Mouse (Mus musculus) urinary bladder, adult 2 months (tissue): ENCODE results near the gene Chfr. TPM values are rescaled to one million over a fixed set of nuclear protein-coding genes. Genes with fewer than 3 reads are reported as not detected.

Source experiments
- DNase-seq: peaks from one replicate; pipeline ENCODE4 v3.0.0; 2022; ENCODE audit warnings: low spot score
- polyA plus RNA-seq: library from polyadenylated mRNA; depleted of rRNA; stranded (reverse); fragments of >200 nt; gene quantifications from 2 replicates; pipeline ENCODE4 v1.2.3, GENCODE M21; 2012; rRNA removed

Chfr gene
- 32.7 and 35.9 TPM in 2 replicates for polyA plus RNA-seq

DNA sequence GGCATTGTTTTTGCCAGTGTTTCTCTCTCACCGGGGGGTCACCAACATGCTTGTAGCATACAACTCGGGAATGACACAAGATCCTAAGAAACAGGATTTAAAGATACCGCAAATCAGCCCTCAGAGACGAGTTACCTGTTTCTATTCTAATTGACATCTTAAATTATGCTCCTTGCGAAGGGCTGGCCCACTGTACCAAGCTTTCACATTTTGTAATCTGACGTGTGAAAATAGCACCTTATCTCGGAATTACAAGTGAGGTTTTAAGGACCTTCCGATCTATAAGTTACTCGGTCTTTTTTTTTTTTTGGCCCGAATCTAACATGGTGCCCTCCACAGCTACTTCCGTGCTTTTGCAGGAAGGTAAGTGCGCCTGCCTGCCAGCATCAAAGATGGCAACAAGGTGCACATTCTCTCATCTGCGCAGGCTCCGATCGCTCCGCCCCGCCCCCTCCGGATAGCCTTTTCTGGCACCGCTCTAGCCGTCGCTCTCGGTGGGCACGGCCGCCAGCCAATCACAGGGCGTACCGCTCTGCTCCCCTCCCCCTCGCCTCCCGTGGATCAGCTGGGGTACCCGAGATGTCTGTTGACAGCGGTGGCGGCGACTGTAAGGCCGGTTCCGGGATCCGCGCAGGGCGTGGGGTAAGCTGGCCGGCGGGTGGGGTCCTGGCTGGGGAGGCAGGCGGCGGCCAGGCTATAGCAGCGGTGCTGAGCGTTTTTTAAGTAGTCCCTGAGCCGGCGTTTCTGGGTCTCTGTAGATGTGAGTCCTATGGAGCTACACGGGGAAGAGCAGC, at the start of gene Chfr:
Gene Chfr (plus strand): TSS at position 550 of the 794 bp plus-strand sequence.
- peak; percentile 97 for DNase-seq

DNA sequence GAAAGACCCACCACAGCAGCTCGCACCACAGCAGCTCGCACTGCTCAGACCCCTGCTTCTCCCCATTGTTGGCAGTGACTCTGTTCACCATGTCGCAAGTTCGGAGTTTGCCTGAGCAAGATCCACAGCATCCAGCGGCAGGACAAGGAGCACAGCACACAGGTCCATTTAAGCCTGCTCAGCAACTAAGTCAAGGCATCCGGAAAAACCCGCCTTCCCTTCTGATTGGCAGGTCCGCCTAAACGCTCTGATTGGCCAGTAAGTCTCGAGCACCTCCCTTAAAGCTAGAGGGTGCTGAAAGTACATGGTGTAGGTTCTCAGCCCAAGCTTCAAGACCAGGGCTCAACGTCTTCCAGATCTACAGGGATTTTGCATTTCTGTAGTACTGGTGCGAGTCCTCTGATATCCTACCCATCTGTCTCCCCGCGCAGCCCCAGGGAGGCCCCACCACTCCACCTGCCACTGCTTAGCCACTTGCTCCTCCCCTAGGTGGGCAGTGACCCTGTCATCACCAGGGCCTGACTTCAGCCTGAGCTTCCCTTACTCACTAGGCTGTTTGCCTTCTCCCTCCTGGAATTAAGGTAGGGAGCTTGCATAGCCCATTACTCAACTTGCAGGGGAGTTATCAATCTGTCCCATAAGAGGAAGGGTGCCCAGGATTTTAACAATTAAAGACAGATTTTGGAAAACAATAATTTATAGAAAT, 49.3 kb upstream of the Chfr start:
- no peak for DNase-seq

DNA sequence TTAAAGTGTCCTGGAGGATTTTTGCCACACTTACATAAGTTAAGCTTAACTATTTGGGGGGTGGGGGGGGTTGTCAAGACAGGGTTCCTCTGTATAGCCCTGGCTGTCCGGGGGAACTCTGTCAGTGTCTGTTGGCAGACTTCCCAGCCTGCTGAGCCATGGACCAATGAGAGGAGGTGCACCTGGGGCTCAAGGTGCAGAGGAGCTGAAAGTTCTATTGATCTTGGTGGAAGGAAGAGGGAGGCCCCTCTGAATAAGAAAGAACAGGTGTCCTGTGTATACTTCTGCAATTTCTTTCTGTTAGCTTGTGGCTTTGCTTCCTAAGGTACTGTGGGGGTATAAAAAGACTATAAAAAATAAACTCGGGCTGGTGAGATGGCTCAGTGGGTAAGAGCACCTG, 44.1 kb upstream of the Chfr start:
- no peak for DNase-seq

DNA sequence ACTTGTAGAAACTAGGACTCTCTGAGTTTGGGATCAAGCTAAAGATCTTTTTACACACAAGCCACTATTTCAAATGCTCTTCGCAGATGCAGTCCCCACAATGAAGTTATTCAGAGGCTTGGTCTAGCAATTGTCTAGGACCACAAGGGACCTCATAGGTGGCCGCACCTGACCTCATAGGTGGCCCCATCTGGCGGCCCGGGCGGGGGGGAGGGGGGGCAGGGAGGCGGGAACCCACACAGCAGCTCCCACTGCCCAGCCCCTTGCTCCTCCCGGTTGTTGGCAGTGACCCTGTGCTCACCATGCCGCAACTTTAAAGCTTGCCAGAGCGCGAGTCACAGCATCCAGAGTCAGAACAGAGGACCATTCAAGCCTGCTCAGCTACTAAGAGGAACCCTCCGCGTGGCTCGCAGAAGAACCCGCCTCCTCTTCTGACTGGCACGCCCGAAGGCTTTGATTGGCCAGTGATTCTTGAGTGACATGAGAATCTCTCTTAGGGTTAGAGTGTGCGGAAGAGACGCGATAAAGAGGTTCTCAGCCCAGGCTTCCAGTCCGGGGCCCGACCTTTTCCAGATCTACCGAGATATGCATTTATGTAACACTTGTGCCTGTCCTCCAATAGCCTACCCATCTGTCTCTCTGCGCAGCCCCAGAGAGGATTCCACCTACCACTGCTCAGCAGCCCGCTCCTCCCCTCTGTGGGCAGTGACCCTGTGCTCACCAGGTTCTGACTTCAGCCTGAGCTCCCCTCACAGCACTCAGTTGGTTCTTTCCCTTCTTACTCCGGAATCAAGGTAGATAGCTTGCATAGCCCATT, 41.4 kb upstream of the Chfr start, which contains the start of gene Gm35315:
Gene Gm35315 (minus strand): TSS at position 391 of the 817 bp plus-strand sequence.
- DNase-seq, result peak; percentile 61

DNA sequence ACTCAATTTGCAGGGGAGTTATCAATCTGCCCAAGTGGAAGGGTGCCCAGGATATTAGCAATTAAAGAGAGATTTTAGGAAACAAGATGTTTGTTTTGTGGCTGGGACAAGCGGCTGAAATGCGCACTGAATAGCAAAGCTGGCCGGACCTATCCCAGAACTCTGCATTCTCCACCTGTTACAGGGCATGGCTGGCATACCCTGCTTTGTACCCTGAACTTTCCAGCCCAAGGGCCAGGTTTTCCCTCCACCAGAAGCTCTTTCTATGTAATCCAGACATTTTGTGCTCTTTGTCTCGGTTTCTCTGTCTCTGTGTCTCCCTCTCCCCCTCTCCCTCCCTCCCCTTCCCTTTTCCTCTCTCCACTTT, 40.8 kb upstream of the Chfr start:
- DNase-seq, result no peak

DNA sequence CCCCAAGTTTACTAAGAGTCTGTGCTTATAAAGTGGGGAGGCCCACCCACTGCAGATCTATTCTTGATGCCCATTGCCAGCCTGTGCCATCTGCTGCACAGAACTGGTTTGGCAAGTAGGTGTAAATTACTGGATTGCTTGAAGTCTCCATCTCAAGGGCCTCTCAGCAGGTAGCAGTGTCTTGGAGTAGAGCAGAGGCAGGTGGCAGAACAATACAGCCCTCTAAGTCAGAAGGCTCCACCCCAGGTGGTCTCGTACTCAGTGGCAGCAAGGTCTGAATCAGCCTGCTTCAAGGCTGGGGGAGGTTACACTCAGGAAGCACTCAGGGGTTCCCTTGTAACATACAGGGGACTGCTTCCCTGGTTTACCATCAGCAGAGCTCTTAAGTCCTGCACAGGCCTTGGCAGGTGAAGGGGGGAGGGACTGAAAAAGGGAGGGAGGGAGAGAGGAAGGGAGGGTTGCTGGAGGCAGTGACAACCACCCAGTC, 36.6 kb upstream of the Chfr start:
- DNase-seq, result no peak

DNA sequence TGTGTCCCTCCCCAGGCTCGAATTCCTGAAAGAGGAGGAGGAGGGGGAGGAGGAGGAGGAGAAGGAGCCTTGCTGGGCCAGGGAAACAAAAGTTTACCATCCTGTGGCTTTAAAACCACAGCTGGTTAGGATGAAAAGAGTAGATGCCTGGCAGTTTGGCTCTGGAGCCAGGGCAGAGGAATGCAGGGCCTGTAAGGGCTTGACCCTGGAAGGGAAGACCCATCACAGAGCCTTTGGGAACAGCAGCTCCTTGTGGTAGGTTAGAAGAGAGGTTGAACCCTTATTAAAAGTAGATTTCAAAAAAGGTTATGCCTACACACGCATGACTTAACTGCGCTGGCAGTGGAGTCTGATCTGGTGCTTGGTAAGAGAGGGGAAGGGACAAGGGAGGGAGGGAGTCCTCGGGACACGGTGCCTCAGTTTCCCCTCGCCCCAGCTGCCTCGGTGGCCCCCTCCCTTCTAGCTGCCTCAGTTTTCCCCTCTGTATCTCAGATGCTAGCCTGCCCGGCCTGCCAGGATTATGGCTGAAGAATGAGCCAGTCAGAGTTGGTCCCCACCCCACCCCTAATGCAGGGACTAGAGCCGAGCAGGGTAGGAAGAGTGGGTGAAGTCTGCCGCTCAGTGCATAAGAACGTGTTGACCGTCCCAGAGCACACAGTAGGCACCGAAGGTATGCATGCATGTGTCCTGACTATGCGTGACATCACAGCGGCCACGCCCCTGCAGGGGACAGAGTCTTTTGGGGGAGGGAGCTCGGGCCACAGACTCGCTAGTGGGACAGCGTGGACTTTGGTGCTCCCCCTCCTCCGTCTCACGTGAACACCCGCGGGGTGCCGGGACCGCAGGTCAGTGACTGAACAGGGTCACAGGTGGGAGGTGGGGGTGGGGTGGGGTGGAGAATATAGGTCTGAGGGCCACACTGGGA, 35.7 kb upstream of the Chfr start, which contains the start of gene Plcxd1:
Gene Plcxd1 (plus strand): TSS at position 314 of the 925 bp plus-strand sequence.
- DNase-seq, result peak; percentile 21

DNA sequence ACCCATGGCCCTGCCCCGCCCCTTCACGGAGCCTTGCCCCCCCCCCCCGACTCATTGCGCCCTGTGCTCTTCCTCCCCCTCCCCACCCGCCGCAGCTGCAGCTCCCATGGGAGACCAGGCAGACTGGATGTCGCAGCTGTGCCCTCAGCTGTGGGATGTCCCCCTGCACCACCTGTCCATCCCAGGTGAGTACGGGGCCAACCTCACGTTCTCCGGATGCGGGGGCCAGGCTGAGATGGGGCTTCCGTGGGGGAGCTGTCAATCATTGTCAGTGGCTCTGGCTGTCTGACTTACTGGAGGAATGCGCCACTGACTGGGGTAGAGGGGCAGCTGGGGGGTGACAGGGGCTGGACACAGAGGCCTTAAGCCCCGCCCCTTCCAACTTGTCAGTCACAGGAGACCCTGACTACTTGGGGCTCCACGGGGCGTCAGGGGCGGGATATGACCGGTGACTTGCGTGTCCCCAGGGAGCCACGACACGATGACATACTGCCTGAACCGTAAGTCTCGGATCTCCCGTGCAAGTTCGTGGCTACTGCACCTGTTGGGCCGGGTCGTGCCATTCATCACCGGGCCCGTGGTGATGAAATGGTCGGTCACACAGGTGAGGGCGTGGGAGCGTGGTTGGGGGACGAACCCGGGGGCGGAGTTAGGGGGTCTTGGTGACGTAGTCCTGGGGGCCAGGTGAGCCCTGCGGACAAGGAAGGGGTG, 34.6 kb upstream of the Chfr start:
- DNase-seq, result peak; percentile 25

DNA sequence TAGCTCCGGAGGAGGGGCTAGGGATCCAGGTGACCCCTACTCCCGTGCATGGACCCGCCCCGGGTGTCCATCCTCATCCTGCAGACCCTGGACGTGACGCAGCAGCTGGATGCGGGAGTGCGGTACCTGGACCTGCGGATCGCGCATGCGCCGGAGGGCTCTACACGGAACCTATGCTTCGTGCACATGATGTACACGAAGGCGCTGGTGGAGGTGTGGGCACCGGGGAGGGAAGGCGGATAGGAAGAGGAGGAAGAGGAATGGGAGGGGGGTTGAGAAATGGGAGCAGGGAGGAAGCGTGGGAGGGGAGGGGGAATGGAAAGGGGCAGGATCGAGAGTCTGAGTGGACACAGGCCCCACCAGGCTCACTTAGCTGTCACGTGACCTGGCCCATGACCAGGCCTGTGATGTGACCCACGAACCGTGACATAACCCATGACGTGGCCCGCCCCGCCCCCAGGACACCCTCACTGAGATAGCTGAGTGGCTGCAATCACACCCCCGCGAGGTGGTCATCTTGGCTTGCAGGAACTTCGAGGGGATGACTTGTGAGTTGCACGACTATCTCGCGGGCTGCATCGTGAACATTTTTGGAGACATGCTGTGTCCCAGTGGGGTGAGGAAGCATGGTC, 33.8 kb upstream of the Chfr start:
- peak; percentile 34 for DNase-seq

DNA sequence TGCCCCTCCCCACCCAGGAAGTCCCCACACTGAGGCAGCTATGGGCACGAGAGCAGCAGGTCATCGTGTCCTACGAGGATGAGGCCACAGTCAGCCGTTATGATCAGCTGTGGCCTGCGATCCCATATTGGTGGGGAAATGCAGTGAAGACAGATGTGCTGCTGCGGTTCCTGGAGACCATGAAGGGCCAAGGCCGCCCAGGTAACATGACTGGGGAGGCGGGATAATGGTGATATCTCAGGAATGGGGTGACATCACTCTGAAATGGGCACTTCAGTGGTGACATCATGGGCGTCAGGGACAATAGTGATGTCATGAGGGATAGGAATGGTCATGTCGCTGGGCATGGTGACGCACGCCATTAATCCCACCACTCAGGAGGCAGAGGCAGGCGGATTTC, 33.2 kb upstream of the Chfr start:
- DNase-seq, result no peak

DNA sequence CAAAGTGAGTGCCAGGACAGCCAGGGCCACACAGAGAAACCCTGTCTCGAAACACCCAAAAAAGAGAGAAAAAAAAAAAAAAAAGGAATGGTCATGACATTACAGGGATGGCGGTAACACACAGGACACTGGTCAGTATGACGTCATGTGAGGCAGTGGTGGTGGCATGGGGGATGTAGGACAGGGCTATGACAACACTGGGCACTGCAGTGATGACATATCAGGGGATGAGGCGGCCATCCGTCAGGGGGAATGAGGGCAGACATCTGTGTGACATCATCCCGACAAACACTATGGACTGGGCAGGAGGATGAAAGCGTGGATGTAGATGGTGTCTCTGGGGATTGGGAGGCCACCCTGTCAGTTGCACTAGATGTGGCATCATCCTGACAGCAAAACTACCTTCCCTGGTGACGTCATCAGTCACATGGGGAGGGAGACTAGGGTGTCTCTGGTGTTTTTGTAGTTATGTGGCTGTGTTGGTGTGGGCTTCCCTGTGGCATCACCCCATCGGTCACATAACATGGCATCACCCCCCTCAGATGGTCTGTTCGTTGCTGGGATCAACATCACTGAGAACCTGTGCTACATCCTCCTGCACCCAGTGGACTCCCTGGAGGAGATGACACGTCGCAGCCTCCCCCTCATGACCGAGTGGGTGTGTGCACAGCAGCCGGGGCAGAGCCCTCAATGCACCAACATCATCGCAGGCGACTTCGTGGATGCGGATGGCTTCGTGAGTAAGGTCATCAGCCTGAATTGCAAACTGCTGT, 32.6 kb upstream of the Chfr start:
- peak; percentile 21 for DNase-seq

DNA sequence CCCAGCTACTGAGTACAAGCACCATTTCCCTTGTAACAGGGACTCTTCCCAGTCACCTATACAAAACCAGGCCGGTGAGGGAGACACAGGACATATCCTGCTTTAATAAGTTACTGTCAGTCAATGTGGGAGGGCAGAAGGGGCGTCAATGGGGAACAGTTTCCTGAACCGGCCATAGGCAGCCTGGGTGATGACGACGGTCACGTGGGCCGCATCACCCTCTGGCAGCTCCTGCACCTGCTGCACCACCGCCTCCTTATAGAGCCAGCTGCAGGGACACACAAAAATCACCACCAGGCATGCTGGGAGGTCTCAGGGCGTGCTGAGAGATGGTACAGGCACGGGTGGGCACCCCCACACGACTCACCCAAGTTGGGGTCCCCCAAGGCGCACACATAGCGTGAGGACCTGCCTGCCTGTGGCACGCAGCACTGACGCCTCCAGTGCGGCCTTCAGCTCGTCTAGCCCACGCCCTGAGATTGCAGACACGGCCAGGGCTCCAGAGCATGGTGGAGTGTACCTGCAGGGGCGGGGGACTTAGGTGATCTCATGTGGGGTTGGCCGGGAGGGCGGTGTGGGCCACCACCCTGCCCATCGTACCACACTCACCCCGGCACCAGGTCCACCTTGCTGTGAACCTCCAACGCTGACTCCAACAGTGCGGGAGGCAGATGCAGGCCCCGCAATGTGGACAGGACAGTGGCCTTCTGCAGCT, 31.6 kb upstream of the Chfr start:
- DNase-seq, result no peak

DNA sequence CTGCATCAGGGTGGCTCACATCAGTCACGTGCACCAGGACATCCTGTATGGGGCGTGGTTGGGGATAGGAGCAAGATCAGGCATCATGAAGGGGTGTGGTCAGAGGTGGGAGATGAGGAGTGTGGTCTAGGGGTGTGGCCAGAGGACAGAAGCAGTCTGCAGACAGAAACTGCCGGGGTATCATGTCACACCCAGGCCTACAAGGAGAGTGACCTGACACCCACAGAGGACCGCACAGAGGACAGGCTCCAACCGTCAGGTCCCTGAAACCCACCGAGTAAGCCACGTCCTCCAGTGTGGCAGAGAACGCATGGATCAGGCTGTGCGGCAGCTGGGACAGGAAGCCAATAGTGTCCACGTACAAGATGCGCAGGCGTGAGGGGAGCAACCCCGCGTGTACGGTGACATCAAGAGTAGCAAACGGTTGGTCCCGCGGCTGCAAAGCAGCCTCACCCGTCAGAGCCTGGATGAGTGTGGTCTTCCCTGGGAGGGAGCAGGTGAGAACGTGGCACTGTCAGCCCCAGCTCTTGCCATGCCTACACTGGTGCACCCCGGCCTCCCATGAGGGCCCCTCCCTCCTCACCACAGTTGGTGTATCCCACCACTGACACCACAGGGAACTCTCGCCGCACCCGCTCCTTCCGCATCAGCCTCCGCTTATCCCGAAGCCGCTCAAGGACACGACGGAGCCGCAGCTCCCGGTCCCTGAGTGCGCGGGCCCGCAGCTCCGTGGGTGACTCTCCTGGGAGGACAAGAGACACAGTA, 30.8 kb upstream of the Chfr start:
- DNase-seq, result no peak

DNA sequence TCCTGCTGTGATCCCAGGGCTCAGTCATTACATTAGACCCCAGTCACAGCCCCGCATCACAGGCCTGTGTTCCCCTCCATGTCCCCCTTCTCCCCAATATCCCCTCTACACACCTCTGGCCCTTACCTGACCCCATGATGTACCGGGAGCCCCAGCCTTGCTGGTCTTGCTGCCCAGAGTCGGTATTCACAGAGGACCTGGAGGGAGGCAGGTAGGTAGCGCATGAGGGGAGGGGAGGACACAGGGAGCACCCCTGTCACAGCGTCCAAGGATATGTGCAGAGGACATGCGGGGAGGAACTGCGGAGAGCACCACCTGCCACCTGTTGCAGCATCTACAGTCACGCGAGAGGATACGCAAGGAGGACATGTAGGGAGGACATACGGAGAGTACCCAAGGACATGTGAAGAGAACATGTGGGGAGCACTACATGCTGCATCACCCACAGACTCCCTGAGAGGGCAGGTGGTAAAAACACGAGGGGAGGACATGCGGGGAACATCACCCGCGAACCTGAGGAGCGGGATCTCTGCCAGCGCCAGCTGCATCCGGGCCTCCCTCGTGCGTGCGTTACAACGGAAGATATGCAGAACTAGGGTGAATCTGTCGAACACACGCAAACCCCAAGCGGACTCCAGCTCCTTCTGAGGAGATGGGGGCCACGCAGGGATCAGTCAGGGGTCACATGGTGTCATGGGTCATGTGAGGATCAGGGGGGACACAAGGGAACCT, 29.3 kb upstream of the Chfr start:
- DNase-seq, result no peak

DNA sequence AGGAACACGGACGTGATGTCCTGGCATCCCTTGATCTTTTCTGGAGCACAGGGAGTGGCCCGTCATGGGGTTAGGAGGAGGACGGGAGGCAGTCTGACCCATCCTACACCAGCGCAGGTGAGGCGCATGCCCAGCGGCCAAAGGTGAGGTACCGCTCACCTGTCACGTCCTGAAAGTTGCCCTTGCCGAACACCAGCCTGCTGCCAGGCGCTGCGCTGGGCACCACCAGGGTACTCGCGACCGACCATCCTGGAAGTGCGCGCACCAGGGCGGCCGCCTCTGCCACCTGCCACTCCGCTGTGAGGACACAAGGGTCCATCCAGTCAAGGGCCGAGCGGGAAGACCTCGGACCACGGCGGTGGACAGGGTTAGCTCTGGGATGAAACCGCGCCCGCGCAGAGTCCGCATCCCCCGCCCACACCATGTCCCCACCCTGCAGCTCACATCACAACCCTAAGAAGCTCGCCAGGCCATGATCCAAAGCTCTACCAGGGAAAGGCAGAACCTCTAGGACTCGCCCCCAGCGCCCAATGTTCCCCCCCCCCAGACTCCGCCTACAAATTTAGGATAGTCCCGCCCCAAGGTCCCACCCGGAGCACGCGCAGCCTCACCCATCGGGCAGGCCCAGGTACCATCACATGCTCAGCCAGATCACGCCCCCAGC, 28.6 kb upstream of the Chfr start:
- peak; percentile 44 for DNase-seq

DNA sequence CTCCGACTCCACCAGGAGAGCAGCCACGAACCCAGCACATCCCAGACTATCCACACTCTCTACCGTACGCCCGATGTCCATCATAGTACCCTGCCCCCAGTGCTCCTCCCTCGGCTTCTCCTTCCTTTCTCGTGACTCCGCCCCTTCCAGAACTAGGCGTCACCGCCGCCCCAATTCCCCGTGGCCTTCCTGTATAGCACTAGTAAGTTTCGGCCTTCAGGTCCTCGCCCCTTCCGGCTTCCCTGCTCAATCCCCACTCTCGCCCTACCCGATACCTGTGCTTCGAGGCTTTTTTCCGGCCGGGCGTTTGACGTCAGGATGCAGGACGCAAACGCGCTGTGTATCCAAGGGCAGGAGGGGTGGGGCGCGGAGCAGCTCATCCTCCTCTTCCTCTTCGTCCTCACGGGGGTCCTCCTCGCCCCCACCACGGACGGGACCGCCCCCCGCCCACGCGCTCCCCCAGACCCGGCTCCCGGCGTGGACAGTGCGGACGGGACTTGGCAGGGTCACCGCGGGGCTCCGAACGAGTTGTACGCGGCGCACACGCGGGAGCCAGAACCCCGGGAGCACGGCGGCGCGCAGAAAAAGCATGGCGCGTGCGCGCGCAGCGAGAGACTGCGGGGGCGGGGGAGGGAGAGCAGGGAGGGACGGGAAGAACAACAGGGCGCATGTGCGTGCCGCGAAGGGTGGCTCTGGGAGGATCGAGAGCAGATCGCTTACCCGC, 27.9 kb upstream of the Chfr start, which contains the start of gene Gtpbp6:
Gene Gtpbp6 (minus strand): TSS at position 617 of the 724 bp plus-strand sequence.
- DNase-seq, result peak; percentile 80
